Mouse (Mus musculus) kidney, adult 11 months (tissue): Measurements from ENCODE around the gene Sh3bp5.
A peak's percentile ranks its signal among the peaks of the same experiment; 100 is the strongest.

Source experiments
- DNase-seq: peaks from one replicate; pipeline ENCODE4 v3.0.0; 2022

Sh3bp5 gene

GRCm38 (mm10) chr14:31432424-31432823 lies 3.5 kb downstream of the Sh3bp5 start:
- no peak for DNase-seq

DNA sequence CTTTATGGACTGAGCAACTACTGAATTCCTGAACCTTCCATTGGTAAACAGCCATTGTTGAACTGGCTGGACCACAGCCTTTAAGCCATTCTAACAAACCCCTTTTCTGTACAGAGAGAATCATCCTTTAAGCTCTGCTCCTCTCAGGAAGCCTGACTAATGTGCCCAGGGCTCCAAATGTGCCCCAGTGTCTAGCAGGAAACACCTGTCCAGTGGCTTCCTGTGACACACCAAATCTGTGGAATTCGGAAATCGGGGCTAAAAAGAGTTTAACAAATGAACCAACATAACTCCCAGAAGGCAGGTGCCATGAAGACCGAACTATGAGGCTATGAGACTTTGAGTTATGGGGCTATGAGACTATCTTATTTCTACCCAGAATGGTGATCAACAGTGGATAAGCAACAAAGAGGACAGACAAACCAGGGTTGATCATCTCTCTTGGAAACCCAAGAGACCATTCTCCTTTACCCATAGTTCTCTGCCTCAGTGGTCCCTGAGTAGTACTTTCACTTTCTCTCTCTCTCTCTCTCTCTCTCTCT lies 4.0 kb downstream of the Sh3bp5 start:
- DNase-seq: peak; percentile 61

DNA sequence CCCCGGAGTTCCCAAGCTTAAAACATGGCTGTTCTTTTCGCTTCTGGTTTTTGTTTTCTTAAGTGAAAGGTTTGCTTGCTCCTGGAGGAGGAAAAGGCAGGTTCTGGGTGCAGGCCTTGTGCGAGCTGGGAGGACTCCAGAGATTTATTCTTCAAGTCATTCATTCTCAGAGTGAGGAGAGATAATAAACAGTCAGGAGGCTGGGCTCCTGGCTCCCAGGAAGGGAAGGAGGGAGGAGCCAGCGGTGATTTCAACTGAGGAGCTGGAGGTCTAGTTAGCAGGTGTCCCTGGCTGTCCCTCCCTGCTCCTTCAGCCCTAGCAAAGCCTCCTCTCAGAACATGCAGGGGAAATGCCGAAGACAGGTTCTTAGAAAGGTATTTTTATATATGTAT lies 6.9 kb downstream of the Sh3bp5 start:
- DNase-seq: peak; percentile 49

GRCm38 (mm10) chr14:31428211-31429003 lies 7.5 kb downstream of the Sh3bp5 start:
- DNase-seq: peak; percentile 83

- peak; percentile 62 for DNase-seq
These were observed 12.7 kb downstream of the Sh3bp5 start for GRCm38 (mm10) chr14:31422961-31423791.

DNA sequence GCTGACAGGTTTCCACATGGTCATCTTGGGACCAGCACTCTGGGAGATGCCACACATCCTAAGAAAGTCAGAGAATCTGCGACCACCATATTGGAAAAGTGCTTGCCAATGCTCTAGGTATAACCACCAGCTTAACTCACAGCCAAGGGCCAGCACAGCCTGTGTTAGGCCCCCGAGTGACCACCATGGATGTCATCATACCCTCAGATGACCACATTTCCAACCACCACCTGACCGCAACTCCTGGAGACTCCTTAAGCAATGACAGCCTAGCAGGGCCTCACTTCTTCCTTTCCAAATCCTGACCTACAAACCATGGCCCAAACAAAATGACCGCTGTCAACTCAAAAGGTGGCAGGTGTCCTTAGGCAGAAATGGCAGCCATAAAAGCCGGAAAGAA lies 13.5 kb downstream of the Sh3bp5 start:
- DNase-seq: peak; percentile 19

- peak; percentile 89 for DNase-seq
These were observed 14.2 kb downstream of the Sh3bp5 start for GRCm38 (mm10) chr14:31421509-31422295.

GRCm38 (mm10) chr14:31420985-31421384 lies 14.9 kb downstream of the Sh3bp5 start:
- no peak for DNase-seq

DNA sequence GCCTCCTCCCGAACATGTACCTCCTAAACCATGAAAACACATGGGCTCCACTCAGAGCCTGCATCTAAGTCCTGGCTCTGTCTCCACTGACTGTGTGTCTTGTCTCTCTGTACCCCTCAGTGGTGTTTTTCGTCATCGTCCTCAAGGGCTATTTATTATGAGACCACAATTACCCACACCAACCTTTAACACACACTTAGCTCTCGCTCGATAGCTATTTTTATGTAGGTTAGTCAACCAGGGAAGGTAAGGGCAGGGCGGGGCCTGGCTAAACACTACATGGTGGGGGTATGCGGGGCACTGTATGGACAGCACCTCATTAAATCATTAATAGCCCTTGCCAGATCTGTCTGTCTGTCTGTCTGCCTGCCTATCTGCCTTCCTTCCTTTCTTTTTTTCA lies 15.3 kb downstream of the Sh3bp5 start:
- no peak for DNase-seq

GRCm38 (mm10) chr14:31420135-31420534 lies 15.7 kb downstream of the Sh3bp5 start:
- DNase-seq: no peak

DNA sequence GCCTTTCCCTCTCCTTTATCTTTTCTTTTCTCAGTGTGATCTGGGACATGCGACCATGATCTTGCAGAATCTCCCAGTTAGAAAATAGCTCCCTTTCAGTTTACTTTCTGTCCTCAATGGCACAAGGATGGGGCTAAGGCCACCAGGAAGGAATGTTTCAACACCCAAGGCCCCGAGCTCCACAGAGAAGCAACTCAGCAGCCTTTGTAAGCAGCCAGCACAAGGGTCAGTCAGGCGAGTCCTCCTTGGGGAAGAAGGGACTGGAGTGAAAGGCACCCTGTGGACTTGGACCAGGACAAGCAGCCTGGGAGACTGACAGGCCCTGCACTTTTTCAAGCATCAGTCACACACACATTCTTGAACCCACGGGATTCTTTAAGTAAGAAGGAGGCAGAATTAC lies 16.6 kb downstream of the Sh3bp5 start:
- DNase-seq: peak; percentile 78

DNA sequence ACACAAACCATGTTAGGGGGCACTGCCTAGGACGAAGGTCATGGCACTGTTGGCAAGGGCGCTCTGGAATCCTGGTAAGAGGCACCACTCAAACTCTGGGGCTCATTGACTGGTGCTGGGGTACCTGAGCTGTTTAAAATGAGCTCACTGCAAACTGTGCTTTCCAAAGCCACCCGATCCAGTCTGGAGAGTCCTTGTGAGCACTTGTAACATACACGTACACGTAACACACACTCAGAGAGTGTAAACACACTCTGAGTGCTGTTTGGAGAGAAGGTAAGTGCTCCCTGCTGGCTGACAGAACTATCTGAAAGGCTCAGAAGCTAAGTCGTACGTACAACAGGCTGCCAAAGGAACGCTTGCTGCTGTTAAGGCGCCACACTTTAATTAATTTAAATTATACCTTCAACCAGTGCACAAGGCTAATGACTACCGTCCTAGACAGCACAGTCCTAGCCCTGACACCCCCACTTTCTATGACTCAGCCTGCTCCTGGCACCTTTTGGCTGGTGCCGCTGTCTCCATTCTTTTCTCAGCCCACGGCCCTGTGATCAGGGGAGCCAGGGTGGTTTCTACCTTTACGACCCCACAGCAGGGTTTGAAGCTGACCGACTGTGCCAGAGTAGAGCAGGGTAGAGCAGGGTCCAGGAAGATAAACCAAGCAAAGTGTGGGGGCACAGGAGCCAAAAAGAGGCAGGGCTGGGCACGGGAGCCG lies 18.9 kb downstream of the Sh3bp5 start:
- DNase-seq: peak; percentile 23

- DNase-seq: no peak
These were observed 19.5 kb downstream of the Sh3bp5 start for GRCm38 (mm10) chr14:31416411-31416810.

GRCm38 (mm10) chr14:31414967-31415376 lies 20.9 kb downstream of the Sh3bp5 start:
- peak; percentile 33 for DNase-seq

DNA sequence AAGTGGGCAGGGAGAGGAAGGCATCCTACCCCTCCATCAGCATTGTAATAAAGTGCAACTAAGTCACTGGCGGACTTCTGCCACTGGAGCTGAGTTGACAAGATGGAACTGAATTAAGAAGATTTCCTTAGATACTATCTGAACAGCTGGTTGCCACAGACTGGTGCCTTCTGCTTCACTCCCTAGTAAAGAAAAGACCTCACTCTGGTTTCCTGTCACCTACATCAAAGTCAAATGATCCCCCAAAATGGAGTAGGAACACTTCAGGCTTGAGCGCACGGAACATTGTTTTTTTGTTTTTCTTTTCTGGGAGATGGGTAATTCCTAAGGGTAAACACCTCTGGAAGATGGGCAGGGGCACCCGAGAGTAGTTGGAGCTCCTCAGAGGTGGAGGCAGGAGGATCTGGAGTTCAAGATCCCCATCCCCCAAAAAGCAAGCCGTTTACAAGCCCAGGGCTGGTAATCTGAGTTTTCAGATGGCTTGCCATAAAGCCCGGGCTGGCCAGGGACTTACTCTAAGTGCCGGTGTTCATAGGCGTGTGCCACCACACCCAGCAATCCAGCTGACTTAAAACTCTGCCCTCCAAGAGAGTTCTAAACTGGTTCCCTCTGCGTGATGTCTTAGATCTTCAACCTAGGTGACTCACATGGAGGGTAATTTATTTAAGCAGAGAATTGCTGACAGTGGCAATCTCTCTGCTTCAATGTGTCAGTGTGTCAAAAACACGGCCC lies 21.5 kb downstream of the Sh3bp5 start:
- DNase-seq: no peak

GRCm38 (mm10) chr14:31413475-31414086 lies 22.3 kb downstream of the Sh3bp5 start:
- no peak for DNase-seq

- DNase-seq: no peak
These were observed 23.2 kb downstream of the Sh3bp5 start for GRCm38 (mm10) chr14:31412651-31413056.

GRCm38 (mm10) chr14:31410737-31411136 lies 25.1 kb downstream of the Sh3bp5 start:
- no peak for DNase-seq

DNA sequence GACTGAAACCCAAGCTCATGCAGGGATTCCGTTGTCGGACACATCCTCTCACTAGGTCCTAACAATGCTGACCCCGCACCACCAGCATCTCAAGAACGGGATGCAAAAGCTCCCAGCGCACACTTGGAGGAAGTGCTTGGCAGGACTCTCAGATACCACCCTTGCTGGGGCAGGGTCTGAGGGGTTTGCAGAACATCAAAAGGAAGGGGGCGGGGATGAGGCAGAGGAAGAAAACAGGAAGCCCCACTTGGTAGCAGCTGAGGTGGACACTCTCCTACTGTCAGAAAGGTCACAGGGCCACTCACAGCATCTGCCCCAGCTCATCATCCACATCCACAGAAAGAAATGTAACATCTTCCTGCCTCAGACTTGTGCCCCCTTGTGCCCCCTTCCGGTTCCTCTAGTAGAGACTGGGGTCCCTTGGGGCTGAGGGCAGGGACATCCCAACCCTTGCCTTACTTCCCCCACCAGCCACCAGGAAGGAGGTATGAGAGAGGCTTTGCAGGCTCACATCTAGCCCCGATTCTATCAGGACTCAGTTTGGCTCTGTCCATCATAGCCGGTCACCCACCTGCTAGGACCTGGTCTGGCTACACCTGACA lies 25.7 kb downstream of the Sh3bp5 start:
- DNase-seq: peak; percentile 46

GRCm38 (mm10) chr14:31408666-31409065 lies 27.2 kb downstream of the Sh3bp5 start:
- peak; percentile 57 for DNase-seq
